Mouse (Mus musculus) bone marrow, adult 2 months (tissue): ENCODE measurements at regions not wholly inside any gene's neighbourhood (a gene's known extent, or its start where the extent isn't known, plus 50 kb on each side); places are given as distances from the start of the nearest gene placed in this dataset.

ENCODE experiments used
- H3K27ac ChIP-seq: fragments of 200-500 bp; 2 replicates; pipeline ENCODE4 v1.5.1; 2012; ENCODE audit warnings: low read depth, mild to moderate bottlenecking, control low read depth, inconsistent platforms, low read length; ENCODE audit not compliant: control insufficient read depth, poor library complexity, insufficient read depth
- H3K4me1 ChIP-seq: fragments of 200-500 bp; 2 replicates; pipeline ENCODE4 v1.6.1; 2011; ENCODE audit warnings: low read length; ENCODE audit not compliant: control insufficient read depth, insufficient read depth
- H3K4me3 ChIP-seq: fragments of 200-500 bp; replicated peaks from 2 replicates; pipeline ENCODE3; 2011; ENCODE audit warnings: mild to moderate bottlenecking, low read depth, low read length, control low read depth; ENCODE audit not compliant: control insufficient read depth
- CTCF ChIP-seq: fragments of 200-500 bp; IDR thresholded peaks from 2 replicates; pipeline ENCODE4 v1.5.1; 2011; ENCODE audit warnings: low read length, control low read depth; ENCODE audit not compliant: control insufficient read depth, insufficient read depth
- POLR2A ChIP-seq: fragments of 200-500 bp; IDR thresholded peaks from 2 replicates; pipeline ENCODE4 v1.6.1; 2011; ENCODE audit warnings: low read depth, mild to moderate bottlenecking, control low read depth, low read length, borderline replicate concordance; ENCODE audit not compliant: control insufficient read depth
- WGBS: fragments of 180-500 bp; shearing (Covaris S2); methylation state at CpG from one replicate; pipeline ENCODE4 v1.1.7; 2018; 5-methylcytosine and 5-hydroxymethylcytosine counted together

GRCm38 (mm10) chr4:33731837-33732236, 192.6 kb upstream of the Cnr1 start:
- WGBS, result 73% methylated on average over 4 of the region's 4 CpGs
- no peak for TF ChIP-seq CTCF
- TF ChIP-seq POLR2A, result no peak

GRCm38 (mm10) chr4:33734923-33735322, 189.5 kb upstream of the Cnr1 start:
- WGBS, result 82% methylated on average over 8 of the region's 8 CpGs
- TF ChIP-seq CTCF (no peak), POLR2A (no peak)
- Histone ChIP-seq H3K4me1 (no peaks in the 10 kb centered on the region), H3K4me3 (no peak overlapping the region), H3K27ac (no peak overlapping the region)

More at GRCm38 (mm10) chr4:33731837-33732236, 192.6 kb upstream of the Cnr1 start:
- Histone ChIP-seq H3K4me1 (no peaks in the 10 kb centered on the region), H3K4me3 (no peak overlapping the region), H3K27ac (no peak overlapping the region)

- H3K27ac ChIP-seq, result no peak overlapping the region
These were observed 188.9 kb upstream of the Cnr1 start for GRCm38 (mm10) chr4:33735442-33735966.

GRCm38 (mm10) chr4:33736061-33736701, 188.2 kb upstream of the Cnr1 start:
- H3K4me1 ChIP-seq, result no peaks in the 10 kb centered on the region
- 58% methylated on average over 9 of the region's 9 CpGs for WGBS
- H3K27ac ChIP-seq, result no peak overlapping the region
- TF ChIP-seq CTCF (no peak), POLR2A (no peak)
- no peak overlapping the region for H3K4me3 ChIP-seq

More at GRCm38 (mm10) chr4:33735442-33735966, 188.9 kb upstream of the Cnr1 start:
- Histone ChIP-seq H3K4me3 (no peak overlapping the region), H3K4me1 (no peaks in the 10 kb centered on the region)
- 55% methylated on average over 3 of the region's 3 CpGs for WGBS
- TF ChIP-seq CTCF (no peak), POLR2A (no peak)

GRCm38 (mm10) chr4:33737337-33737736, 187.1 kb upstream of the Cnr1 start:
- Histone ChIP-seq H3K4me3 (no peak overlapping the region), H3K4me1 (no peaks in the 10 kb centered on the region), H3K27ac (no peak overlapping the region)
- TF ChIP-seq CTCF (no peak), POLR2A (no peak)
- WGBS, result 68% methylated on average over 1 of the region's 1 CpGs

GRCm38 (mm10) chr4:33737859-33738417, 186.5 kb upstream of the Cnr1 start:
- Histone ChIP-seq H3K4me3 (no peak overlapping the region), H3K27ac (no peak overlapping the region), H3K4me1 (no peaks in the 10 kb centered on the region)
- 50% methylated on average over 8 of the region's 8 CpGs for WGBS
- TF ChIP-seq POLR2A (no peak), CTCF (no peak)

GRCm38 (mm10) chr4:33739211-33739904, 185.0 kb upstream of the Cnr1 start:
- TF ChIP-seq POLR2A, result no peak
- no peak overlapping the region for H3K27ac ChIP-seq
- no peak overlapping the region for H3K4me3 ChIP-seq
- H3K4me1 ChIP-seq, result no peaks in the 10 kb centered on the region
- 89% methylated on average over 8 of the region's 8 CpGs for WGBS

GRCm38 (mm10) chr4:33740982-33741381, 183.4 kb upstream of the Cnr1 start:
- no peak for TF ChIP-seq CTCF
- no peak for TF ChIP-seq POLR2A
- WGBS, result 70% methylated on average over 12 of the region's 12 CpGs
- H3K27ac ChIP-seq, result no peak overlapping the region
- no peak overlapping the region for H3K4me3 ChIP-seq
- no peaks in the 10 kb centered on the region for H3K4me1 ChIP-seq

- TF ChIP-seq CTCF, result no peak
- TF ChIP-seq POLR2A, result no peak
- H3K27ac ChIP-seq, result no peak overlapping the region
- 55% methylated on average over 3 of the region's 3 CpGs for WGBS
- no peak overlapping the region for H3K4me3 ChIP-seq
- no peaks in the 10 kb centered on the region for H3K4me1 ChIP-seq
These were observed 179.2 kb upstream of the Cnr1 start for GRCm38 (mm10) chr4:33745180-33745579.
